Mouse (Mus musculus): ENCODE data around the gene Fam129c. TPM values are rescaled to one million over a fixed set of nuclear protein-coding genes. Genes with fewer than 3 reads are reported as not detected.
A peak's percentile ranks its signal among the peaks of the same experiment; 100 is the strongest.

The Fam129c gene
- total and polyA plus RNA-seq, 2 experiments from 2014 or later, result 4.7 to 5.3 TPM

DNA sequence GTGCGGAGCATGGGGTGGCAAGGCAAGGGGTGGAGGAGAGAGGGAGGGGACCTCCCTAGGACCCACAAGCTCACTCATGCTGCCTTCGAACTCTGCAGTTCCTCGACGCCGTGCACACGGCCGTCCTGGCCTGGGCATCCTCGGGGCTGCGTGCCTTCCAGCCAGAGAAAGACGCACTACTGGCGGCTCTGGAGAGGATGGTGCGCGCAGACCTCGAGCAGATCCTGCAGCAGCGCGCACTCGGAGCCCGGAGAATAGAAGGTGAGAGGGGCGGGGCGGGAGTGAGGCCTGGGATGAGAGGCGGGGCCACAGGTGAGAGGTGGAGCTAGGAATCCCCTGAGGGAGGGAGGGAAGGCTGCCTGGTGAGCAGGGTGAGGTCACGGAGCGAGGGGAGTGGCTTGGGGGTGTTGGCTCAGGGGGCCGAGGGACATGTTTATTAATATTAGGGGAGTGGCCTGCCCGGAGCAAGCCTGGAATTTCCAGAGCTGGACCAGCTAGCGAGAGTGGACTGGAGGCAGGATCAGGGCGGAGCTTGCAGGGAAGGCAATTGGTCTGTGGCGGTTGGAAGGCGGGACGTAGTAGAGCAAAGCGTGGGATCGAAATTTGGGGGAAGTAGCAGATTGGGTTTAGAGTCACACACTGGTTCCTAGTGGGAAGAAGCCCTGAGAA lies 5.4 kb downstream of the Fam129c start:
- H3K4me3 ChIP-seq (ENCODE audit: low read depth, low read length), result peak overlapping the region; percentile 36
- no peak overlapping the region; the same call in 1 of the 2 replicates for H3K27ac ChIP-seq (ENCODE audit: low read depth, low read length)
- H3K36me3 ChIP-seq (ENCODE audit: insufficient read depth, low read length), result 0 out of 2 replicates have a peak, but pooled peaks cover 5% of the 10 kb centered on the region
- H3K9me3 ChIP-seq (ENCODE audit: low read length), result no peaks in the 10 kb centered on the region
- peak overlapping the region; percentile 46 for H3K4me2 ChIP-seq (ENCODE audit: low read depth, low read length, poor library complexity, severe bottlenecking)
- peak; percentile 66 for DNase-seq (ENCODE audit: low spot score)
- 0 out of 2 replicates have a peak, but pooled peaks cover 4% of the 10 kb centered on the region for H3K4me1 ChIP-seq (ENCODE audit: insufficient read depth, low read length)
- H3K9ac ChIP-seq (replicated peaks; ENCODE audit: low read length, poor library complexity, severe bottlenecking), result peak overlapping the region; percentile 20; the same call in 1 of the 2 replicates
- 2% methylated on average over 32 of the region's 32 CpGs for WGBS
- peaks cover 18% of the 10 kb centered on the region for H3K27me3 ChIP-seq (ENCODE audit: insufficient read depth, low read length)
- no peak for TF ChIP-seq CTCF (IDR thresholded peaks at IDR 0.05)
- peak; percentile 71 for ATAC-seq (ENCODE audit: low FRiP score)

DNA sequence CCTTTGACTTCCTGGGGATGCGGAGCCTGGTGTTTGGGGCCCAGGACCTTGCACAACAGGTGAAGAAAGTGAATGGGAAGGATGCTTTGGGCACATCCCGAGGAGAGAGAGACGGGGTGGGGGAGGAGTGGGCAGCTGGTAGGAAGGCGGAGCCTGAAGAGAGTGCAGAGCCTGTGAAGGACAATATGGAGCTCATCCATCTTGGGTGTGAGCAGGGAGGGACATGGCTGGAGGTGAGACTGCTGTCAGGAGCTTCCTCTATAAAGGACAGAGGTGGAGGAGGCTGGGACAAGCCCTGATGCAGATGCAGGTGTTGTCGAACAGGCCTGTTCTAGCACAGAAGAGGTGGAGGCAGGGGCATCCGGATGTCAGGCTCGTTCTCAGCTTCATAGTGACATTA lies 6.6 kb downstream of the Fam129c start:
- Histone ChIP-seq H3K4me3 (ENCODE audit: low read depth, low read length) (no peak overlapping the region), H3K4me1 (ENCODE audit: insufficient read depth, low read length) (0 out of 2 replicates have a peak, but pooled peaks cover 4% of the 10 kb centered on the region), H3K9me3 (ENCODE audit: low read length) (no peaks in the 10 kb centered on the region), H3K36me3 (ENCODE audit: insufficient read depth, low read length) (0 out of 2 replicates have a peak, but pooled peaks cover 5% of the 10 kb centered on the region), H3K27me3 (ENCODE audit: insufficient read depth, low read length) (peaks cover 18% of the 10 kb centered on the region), H3K9ac (replicated peaks; ENCODE audit: low read length, poor library complexity, severe bottlenecking) (no peak overlapping the region), H3K27ac (ENCODE audit: low read depth, low read length) (no peak overlapping the region), H3K4me2 (ENCODE audit: low read depth, low read length, poor library complexity, severe bottlenecking) (no peak overlapping the region)
- DNase-seq (ENCODE audit: low spot score) (no peak), ATAC-seq (ENCODE audit: low FRiP score) (no peak)
- 52% methylated on average over 7 of the region's 7 CpGs for WGBS
- TF ChIP-seq CTCF (IDR thresholded peaks at IDR 0.05), result no peak

DNA sequence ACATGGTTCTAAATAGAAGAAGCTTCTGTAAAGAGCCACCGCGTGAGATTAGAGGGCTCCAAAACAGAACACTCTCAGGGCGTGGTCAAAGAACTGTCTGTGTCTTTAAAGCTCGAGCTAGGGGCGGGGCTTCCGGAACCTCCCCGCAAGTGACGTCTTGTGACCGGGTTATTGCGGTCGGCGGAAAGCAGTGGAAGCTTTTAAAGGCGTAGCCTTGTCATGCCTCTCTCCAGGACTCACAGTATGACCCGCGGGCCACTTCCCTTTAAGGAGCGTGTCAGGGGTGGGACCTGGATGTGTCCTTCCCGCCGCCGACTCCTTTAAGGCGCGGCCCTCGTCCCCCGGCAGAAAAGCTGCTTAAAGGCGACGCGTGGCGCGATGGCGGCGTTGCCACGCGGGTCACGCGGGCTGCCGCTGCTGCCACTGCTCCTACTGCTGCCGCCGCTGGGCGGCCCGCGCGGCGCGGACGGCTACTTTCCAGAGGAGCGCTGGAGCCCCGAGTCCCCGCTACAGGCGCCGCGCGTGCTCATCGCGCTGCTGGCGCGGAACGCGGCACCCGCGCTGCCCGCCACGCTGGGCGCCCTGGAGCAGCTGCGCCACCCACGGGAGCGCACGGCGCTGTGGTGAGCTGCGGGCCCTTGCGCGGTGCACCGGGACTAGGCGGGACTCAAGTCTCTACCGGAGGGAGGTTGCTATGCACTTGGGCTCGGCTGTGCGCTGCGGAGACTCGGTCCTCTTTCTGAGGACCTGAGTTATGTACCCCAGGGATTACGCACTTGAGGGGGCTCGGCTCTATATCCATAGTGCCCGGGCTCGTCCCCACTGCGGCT lies 13.6 kb downstream of the Fam129c start, which contains the start of gene Colgalt1:
Gene Colgalt1 (plus strand): TSS at position 177 of the 830 bp plus-strand sequence.
- Histone ChIP-seq H3K36me3 (ENCODE audit: insufficient read depth, low read length) (peaks cover 13% of the 10 kb centered on the region), H3K27me3 (ENCODE audit: insufficient read depth, low read length) (no peaks in the 10 kb centered on the region), H3K4me2 (ENCODE audit: low read depth, low read length, poor library complexity, severe bottlenecking) (peak within 1 kb of the TSS; percentile 81), H3K9ac (replicated peaks; ENCODE audit: low read length, poor library complexity, severe bottlenecking) (peak within 1 kb of the TSS; percentile 76), H3K4me3 (ENCODE audit: low read depth, low read length) (peak within 1 kb of the TSS; percentile 77), H3K27ac (ENCODE audit: low read depth, low read length) (peak within 1 kb of the TSS; percentile 83), H3K4me1 (ENCODE audit: insufficient read depth, low read length) (0 out of 2 replicates have a peak, but pooled peaks cover 6% of the 10 kb centered on the region), H3K9me3 (ENCODE audit: low read length) (no peaks in the 10 kb centered on the region)
- peak; percentile 33 for TF ChIP-seq CTCF (IDR thresholded peaks at IDR 0.05)
- ATAC-seq (ENCODE audit: low FRiP score), result peak; percentile 99
- DNase-seq (ENCODE audit: low spot score), result peak; percentile 100
- under 1% methylated on average over 78 of the region's 82 CpGs for WGBS

DNA sequence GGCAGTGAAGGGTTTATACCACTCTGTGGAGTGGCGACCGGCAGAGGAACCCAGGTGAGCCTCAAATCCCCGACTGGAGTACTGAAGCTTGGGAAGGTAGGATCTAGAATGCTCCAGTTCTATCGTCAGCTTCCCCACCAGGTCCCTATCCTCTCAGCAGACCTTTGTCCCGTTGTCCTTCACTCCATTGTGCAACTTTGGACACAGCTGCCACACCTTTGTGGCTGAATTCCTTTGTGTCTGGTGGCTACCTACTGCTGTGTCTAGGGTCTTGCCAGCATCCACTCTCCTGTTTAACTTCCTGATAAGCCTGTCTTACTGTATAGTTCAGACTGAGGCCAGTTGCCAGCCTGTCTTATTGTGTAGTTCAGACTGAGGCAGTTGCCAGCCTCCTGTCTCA lies 14.7 kb downstream of the Fam129c start:
- WGBS, result 31% methylated on average over 5 of the region's 5 CpGs
- no peak for DNase-seq (ENCODE audit: low spot score)
- H3K4me2 ChIP-seq (ENCODE audit: low read depth, low read length, poor library complexity, severe bottlenecking), result peak overlapping the region; percentile 81
- no peaks in the 10 kb centered on the region for H3K9me3 ChIP-seq (ENCODE audit: low read length)
- no peak overlapping the region for H3K27ac ChIP-seq (ENCODE audit: low read depth, low read length)
- no peak for ATAC-seq (ENCODE audit: low FRiP score)
- peaks cover 21% of the 10 kb centered on the region for H3K36me3 ChIP-seq (ENCODE audit: insufficient read depth, low read length)
- no peaks in the 10 kb centered on the region for H3K27me3 ChIP-seq (ENCODE audit: insufficient read depth, low read length)
- H3K9ac ChIP-seq (replicated peaks; ENCODE audit: low read length, poor library complexity, severe bottlenecking), result peak overlapping the region; percentile 76; the same call in 1 of the 2 replicates
- H3K4me1 ChIP-seq (ENCODE audit: insufficient read depth, low read length), result 0 out of 2 replicates have a peak, but pooled peaks cover 6% of the 10 kb centered on the region
- peak overlapping the region; percentile 77 for H3K4me3 ChIP-seq (ENCODE audit: low read depth, low read length)
- no peak for TF ChIP-seq CTCF (IDR thresholded peaks at IDR 0.05)

DNA sequence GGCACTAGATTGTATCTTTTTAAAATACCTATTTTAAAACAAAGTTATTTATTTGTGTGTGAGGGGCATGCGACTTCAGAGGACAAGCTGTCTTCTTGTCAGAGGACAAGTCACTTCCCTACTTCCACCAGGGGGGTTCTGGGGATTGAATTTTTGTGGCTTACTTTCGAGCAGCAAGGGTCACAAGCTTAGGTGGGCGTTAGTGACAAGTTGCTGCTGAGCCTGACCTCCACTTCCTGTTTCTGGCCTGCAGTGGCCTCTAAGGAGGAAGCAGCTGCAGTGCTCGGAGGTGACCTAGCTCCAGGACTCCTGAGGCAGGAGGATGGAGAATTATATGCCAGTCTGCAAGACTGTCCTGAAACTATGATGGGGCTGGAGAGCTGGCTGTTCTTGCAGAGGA lies 16.0 kb downstream of the Fam129c start:
- Histone ChIP-seq H3K36me3 (ENCODE audit: insufficient read depth, low read length) (peaks cover 33% of the 10 kb centered on the region), H3K4me1 (ENCODE audit: insufficient read depth, low read length) (0 out of 2 replicates have a peak, but pooled peaks cover 6% of the 10 kb centered on the region), H3K27ac (ENCODE audit: low read depth, low read length) (no peak overlapping the region), H3K9ac (replicated peaks; ENCODE audit: low read length, poor library complexity, severe bottlenecking) (no peak overlapping the region), H3K27me3 (ENCODE audit: insufficient read depth, low read length) (no peaks in the 10 kb centered on the region), H3K4me3 (ENCODE audit: low read depth, low read length) (no peak overlapping the region), H3K4me2 (ENCODE audit: low read depth, low read length, poor library complexity, severe bottlenecking) (no peak overlapping the region), H3K9me3 (ENCODE audit: low read length) (no peaks in the 10 kb centered on the region)
- 73% methylated on average over 4 of the region's 4 CpGs for WGBS
- no peak for TF ChIP-seq CTCF (IDR thresholded peaks at IDR 0.05)
- no peak for ATAC-seq (ENCODE audit: low FRiP score)
- DNase-seq (ENCODE audit: low spot score), result no peak
